Mouse (Mus musculus): ENCODE results near the gene Sgms1. TPM values are rescaled to one million over a fixed set of nuclear protein-coding genes. Genes with fewer than 3 reads are reported as not detected.

Sgms1 gene
- polyA plus RNA-seq, 1 experiment from 2014 or later = 26.2 TPM

GRCm38 (mm10) chr19:32313304-32313703, 76.2 kb downstream of the Sgms1 start:
- no peak for TF ChIP-seq CTCF (IDR thresholded peaks at IDR 0.05)
- DNase-seq (ENCODE audit: low read depth, low spot score) = no peak
- no peak for ATAC-seq
- POLR2A ChIA-PET = no interaction called here
- no peaks in the 10 kb centered on the region for H3K27me3 ChIP-seq
- in situ Hi-C loops (cut with MboI; ENCODE audit: low pct_unique_long_range_greater_than_20kb) = no loop called here
- CTCF ChIA-PET = interaction anchor here (1.1 kb wide), 1 partner anchor 46 kb away, joined by 3 read pairs; no protein-coding TSS in a partner anchor

GRCm38 (mm10) chr19:32311762-32312161, 77.8 kb downstream of the Sgms1 start:
- DNase-seq (ENCODE audit: low read depth, low spot score) = no peak
- in situ Hi-C loops (cut with MboI; ENCODE audit: low pct_unique_long_range_greater_than_20kb) = no loop called here
- POLR2A ChIA-PET = no interaction called here
- TF ChIP-seq CTCF (IDR thresholded peaks at IDR 0.05) = no peak
- CTCF ChIA-PET = no interaction called here
- no peak for ATAC-seq
- no peaks in the 10 kb centered on the region for H3K27me3 ChIP-seq

GRCm38 (mm10) chr19:32311063-32311462, 78.5 kb downstream of the Sgms1 start:
- CTCF ChIA-PET = no interaction called here
- in situ Hi-C loops (cut with MboI; ENCODE audit: low pct_unique_long_range_greater_than_20kb) = no loop called here
- ATAC-seq = no peak
- no peak for DNase-seq (ENCODE audit: low read depth, low spot score)
- no peak for TF ChIP-seq CTCF (IDR thresholded peaks at IDR 0.05)
- H3K27me3 ChIP-seq = no peaks in the 10 kb centered on the region
- POLR2A ChIA-PET = no interaction called here

DNA sequence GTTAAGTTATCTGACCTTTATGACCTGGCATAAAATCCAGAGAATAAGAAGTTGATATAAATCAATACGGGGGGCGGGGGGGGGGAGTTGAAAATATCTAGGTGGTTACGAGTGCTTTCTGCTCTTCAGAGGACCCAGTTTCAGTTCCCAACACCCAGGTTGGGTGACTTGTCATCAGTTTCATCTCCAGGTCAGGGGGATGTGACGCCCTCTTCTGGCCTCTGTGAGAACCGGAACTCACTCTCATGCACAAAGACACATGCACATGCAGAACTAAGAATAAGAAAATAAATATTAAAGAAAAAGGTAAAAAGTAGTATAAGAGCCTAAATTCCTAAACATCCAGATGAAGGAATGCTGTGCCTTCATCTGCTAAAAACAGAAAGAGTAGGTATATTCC, 79.0 kb downstream of the Sgms1 start:
- peak; percentile 17 for TF ChIP-seq CTCF (IDR thresholded peaks at IDR 0.05)

DNA sequence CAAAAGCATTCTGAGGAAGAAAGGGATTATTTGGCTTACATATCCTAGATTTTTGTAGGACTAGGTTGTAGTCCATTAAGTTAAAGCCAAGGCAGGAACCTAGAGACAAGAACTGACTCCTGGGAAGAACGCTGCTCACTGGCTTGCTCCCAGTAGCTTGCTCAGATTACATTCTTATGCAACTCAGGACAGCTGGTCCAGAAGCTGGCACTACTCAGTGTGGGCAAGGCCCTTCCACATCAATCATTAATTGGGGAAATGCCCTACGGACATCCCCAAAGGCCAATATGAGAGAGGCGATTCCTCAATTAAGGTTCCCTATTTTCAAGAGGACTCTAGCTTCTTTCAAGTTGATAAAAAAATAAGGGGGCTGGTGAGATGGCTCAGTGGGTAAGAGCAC, 80.2 kb downstream of the Sgms1 start:
- no peak for DNase-seq (ENCODE audit: low read depth, low spot score)
- H3K27me3 ChIP-seq = no peaks in the 10 kb centered on the region
- no peak for TF ChIP-seq CTCF (IDR thresholded peaks at IDR 0.05)
- POLR2A ChIA-PET = no interaction called here
- CTCF ChIA-PET = interaction anchor here (1.2 to 2.1 kb wide), 2 partner anchors 11 to 13 kb away, joined by 3 to 9 read pairs; no protein-coding TSS in a partner anchor
- ATAC-seq = no peak
- in situ Hi-C loops (cut with MboI; ENCODE audit: low pct_unique_long_range_greater_than_20kb) = no loop called here

More for the DNA sequence above, 79.0 kb downstream of the Sgms1 start:
- ATAC-seq (no peak), DNase-seq (ENCODE audit: low read depth, low spot score) (no peak)
- no peaks in the 10 kb centered on the region for H3K27me3 ChIP-seq
- CTCF ChIA-PET = no interaction called here
- POLR2A ChIA-PET = no interaction called here
- in situ Hi-C loops (cut with MboI; ENCODE audit: low pct_unique_long_range_greater_than_20kb) = no loop called here

GRCm38 (mm10) chr19:32308311-32308710, 81.2 kb downstream of the Sgms1 start:
- ATAC-seq = no peak
- no peak for DNase-seq (ENCODE audit: low read depth, low spot score)
- ChIA-PET POLR2A (no interaction called here), CTCF (interaction anchor here (1.2 to 2.1 kb wide), 5 partner anchors 9 to 129 kb away, joined by 3 to 9 read pairs (median 4); no protein-coding TSS in a partner anchor)
- no peaks in the 10 kb centered on the region for H3K27me3 ChIP-seq
- in situ Hi-C loops (cut with MboI; ENCODE audit: low pct_unique_long_range_greater_than_20kb) = no loop called here
- TF ChIP-seq CTCF (IDR thresholded peaks at IDR 0.05) = no peak

GRCm38 (mm10) chr19:32304898-32305297, 84.6 kb downstream of the Sgms1 start:
- ChIA-PET CTCF (interaction anchor here (0.8 to 2.9 kb wide), 7 partner anchors 8 to 135 kb away, joined by 3 to 20 read pairs (median 4); no protein-coding TSS in a partner anchor), POLR2A (no interaction called here)
- in situ Hi-C loops (cut with MboI; ENCODE audit: low pct_unique_long_range_greater_than_20kb) = no loop called here
- no peaks in the 10 kb centered on the region for H3K27me3 ChIP-seq
- DNase-seq (ENCODE audit: low read depth, low spot score) (no peak), ATAC-seq (peak; percentile 96)
- TF ChIP-seq CTCF (IDR thresholded peaks at IDR 0.05) = no peak

- in situ Hi-C loops (cut with MboI; ENCODE audit: low pct_unique_long_range_greater_than_20kb) = no loop called here
- ATAC-seq (no peak), DNase-seq (ENCODE audit: low read depth, low spot score) (no peak)
- no peak for TF ChIP-seq CTCF (IDR thresholded peaks at IDR 0.05)
- ChIA-PET CTCF (interaction anchor here (1.1 to 2.9 kb wide), 3 partner anchors 10 to 113 kb away, joined by 4 to 20 read pairs (median 5); no protein-coding TSS in a partner anchor), POLR2A (no interaction called here)
- H3K27me3 ChIP-seq = no peaks in the 10 kb centered on the region
These were observed 85.3 kb downstream of the Sgms1 start for GRCm38 (mm10) chr19:32304008-32304873.

GRCm38 (mm10) chr19:32302835-32303381, 86.6 kb downstream of the Sgms1 start:
- ChIA-PET POLR2A (no interaction called here), CTCF (interaction anchor here (0.6 kb wide), 2 partner anchors 11 to 91 kb away, joined by 3 read pairs; no protein-coding TSS in a partner anchor)
- ATAC-seq = no peak
- H3K27me3 ChIP-seq = no peaks in the 10 kb centered on the region
- no peak for TF ChIP-seq CTCF (IDR thresholded peaks at IDR 0.05)
- in situ Hi-C loops (cut with MboI; ENCODE audit: low pct_unique_long_range_greater_than_20kb) = no loop called here
- no peak for DNase-seq (ENCODE audit: low read depth, low spot score)

DNA sequence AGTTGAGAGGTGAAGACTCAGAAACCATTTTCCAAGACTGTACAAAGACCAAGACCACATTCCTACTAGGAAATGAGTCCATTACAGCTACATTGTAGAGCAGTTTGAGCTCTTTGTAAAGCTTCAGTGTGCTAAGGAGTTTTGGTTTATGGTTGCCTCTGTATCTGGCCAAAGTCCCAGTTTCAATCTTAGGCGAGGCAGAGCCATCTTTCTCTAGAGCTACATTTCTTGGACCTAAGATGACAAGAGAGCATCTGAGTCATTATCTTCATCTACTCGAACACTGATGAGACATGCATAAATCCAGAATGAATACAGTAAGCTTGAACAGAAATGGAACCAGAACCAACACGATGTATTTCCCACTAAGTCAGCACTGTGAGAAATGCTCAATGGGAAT, 87.9 kb downstream of the Sgms1 start:
- ChIA-PET CTCF (interaction anchor here (1.0 to 2.6 kb wide), 3 partner anchors 14 to 132 kb away, joined by 3 to 8 read pairs (median 3); no protein-coding TSS in a partner anchor), POLR2A (interaction anchor here (0.7 to 1.4 kb wide), 2 partner anchors 18 to 174 kb away, joined by 3 to 4 read pairs; no protein-coding TSS in a partner anchor)
- TF ChIP-seq CTCF (IDR thresholded peaks at IDR 0.05) = no peak
- no peak for DNase-seq (ENCODE audit: low read depth, low spot score)
- in situ Hi-C loops (cut with MboI; ENCODE audit: low pct_unique_long_range_greater_than_20kb) = no loop called here
- no peak for ATAC-seq
- no peaks in the 10 kb centered on the region for H3K27me3 ChIP-seq

DNA sequence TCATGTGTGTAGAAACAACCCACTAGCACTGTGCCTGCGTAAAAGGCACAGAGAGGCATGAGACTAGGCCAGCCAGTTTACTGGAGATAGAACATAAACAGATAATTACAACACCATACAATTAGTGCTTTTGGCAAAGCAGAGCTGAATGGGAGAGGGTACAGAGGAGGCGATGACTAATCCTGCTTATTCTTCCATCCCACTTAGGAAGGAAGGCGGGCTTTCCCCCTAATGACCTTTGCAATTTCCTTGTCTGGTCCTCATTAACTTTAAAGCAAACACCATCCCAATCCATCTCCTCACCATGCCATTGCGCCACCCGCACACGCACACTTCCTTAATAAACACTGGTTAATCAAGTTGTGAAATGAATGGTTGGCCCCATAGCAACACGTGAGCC, 91.3 kb downstream of the Sgms1 start:
- ATAC-seq (no peak), DNase-seq (ENCODE audit: low read depth, low spot score) (no peak)
- POLR2A ChIA-PET = no interaction called here
- no peak for TF ChIP-seq CTCF (IDR thresholded peaks at IDR 0.05)
- CTCF ChIA-PET = interaction anchor here (1.7 kb wide), 1 partner anchor 128 kb away, joined by 3 read pairs; no protein-coding TSS in a partner anchor
- H3K27me3 ChIP-seq = no peaks in the 10 kb centered on the region
- in situ Hi-C loops (cut with MboI; ENCODE audit: low pct_unique_long_range_greater_than_20kb) = no loop called here

Data from Patski (cell line).